Mouse (Mus musculus): ENCODE measurements around the gene Ttc16.

Gene Ttc16

DNA sequence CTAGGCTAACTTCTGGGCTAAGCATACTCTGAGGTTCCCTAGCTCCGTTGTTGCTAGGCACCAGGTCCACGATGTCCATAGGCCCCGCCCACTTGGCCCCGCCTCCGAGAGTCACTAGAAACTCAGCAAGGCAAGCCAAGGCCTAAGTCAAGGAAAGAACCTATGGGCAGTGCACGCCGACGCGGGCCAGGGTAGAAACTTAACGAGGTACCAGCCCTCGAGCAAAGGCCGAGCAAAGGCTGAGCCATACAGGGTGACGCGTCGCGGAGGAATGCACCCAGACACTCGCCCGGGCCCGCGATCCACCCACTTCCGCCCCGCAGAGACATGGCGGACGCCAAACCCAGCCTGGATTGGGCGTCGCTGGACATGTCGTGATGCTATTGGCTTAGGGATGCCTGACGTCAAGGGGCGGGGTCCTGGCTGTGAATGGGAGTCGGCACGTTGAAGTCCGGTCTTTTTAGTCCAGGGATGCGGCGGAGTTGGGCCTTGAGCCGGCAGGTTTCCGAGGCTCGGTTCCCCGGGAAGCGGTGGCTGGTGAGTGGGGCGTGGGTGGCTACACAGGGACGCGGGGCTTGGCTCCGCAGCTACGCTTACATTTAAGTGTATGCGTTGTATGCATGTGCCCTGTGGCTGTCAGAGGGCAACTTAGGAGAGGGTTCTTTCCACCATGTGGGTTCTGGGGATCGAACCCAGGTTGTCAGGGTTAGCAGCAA is at the start of gene Ttc16, which contains the start of gene Ptrh1:
Ttc16 (minus strand) TSS at position 275 of the 716 bp plus-strand sequence.
Ptrh1 (plus strand) TSS at position 428 of the 716 bp plus-strand sequence.
- in situ Hi-C loops (cut with MboI; ENCODE audit: low pct_unique_long_range_greater_than_20kb in 1 of 2, low sequenced_read_pairs in 2 of 2, unreplicated experiment in 1 of 2), result loop anchor here in 1 of 2 experiments (5.0 kb wide), 1 partner anchor 77 kb away; no protein-coding TSS in a partner anchor

- in situ Hi-C loops (cut with MboI; ENCODE audit: low pct_unique_long_range_greater_than_20kb in 1 of 2, low sequenced_read_pairs in 2 of 2, unreplicated experiment in 1 of 2), result no loop called here
Measured at GRCm38 (mm10) chr2:32824778-32825177, 49.3 kb upstream of the Ttc16 start.

DNA sequence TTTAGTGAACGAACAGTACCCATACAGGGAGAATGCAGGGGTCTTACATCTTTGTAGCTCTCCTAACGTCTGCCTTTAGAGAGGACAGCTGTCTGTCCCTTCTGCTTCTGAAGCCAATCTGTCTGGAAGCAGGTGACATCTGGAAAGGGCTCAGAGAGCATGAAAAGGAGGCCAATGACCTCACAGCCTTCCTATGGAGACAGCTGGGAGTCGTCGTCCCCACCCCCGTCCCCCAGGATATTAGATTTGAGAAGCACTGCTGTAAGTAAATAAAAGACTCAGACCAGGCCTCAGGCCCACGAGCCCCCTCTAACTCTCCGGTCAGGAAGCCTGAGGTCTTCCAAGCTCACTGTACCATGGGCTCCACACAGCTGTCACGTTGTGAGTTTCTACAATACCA is 48.7 kb upstream of the Ttc16 start:
- in situ Hi-C loops (cut with MboI; ENCODE audit: low pct_unique_long_range_greater_than_20kb in 1 of 2, low sequenced_read_pairs in 2 of 2, unreplicated experiment in 1 of 2), result no loop called here

DNA sequence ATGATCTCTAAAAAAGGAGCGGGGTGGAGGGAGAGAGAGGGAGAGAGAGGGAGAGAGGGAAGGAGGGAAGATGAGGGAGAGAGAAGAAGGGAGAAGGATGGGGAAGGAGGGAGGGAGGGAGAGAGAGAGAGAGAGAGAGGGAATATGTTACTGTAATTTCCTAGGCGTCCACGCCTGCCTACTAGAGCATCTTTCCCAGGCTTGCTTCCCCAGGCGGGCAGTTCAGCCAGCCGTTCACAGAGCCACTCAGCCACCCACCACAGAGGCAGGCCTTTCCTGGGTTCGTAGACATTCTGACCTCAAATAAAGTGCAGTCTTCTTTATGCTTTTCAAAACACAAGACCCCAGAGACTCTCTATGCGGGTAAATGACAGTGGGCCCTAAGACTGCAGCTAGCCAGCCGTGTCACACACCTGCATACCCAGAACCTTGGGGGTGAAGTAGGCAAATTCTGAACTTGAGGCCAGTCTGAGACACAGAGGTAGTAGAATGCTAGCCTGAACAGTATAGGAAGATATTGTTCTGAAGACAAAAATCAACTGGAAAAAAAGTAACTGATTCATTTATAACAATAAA is 48.2 kb upstream of the Ttc16 start:
- in situ Hi-C loops (cut with MboI; ENCODE audit: low pct_unique_long_range_greater_than_20kb in 1 of 2, low sequenced_read_pairs in 2 of 2, unreplicated experiment in 1 of 2), result no loop called here

DNA sequence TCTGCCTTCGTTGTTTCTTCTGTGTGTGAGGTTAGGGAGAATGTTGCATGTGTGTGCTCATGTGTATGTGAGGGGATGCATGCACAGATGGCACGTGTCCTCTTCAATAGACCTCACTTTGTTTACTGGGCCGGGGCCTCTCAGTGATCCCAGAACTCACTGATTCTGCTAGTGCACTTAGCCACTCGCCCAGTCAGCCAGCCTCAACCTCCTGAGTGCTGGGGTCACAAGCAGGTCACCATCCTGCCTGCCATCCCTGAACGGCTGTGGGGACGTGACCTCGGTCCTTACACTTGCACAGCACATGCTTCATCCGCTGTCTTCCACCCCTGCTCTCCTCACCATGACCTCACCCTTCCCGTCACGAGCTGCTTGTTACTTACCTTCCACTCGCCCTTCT is 47.7 kb upstream of the Ttc16 start:
- in situ Hi-C loops (cut with MboI; ENCODE audit: low pct_unique_long_range_greater_than_20kb in 1 of 2, low sequenced_read_pairs in 2 of 2, unreplicated experiment in 1 of 2), result no loop called here

DNA sequence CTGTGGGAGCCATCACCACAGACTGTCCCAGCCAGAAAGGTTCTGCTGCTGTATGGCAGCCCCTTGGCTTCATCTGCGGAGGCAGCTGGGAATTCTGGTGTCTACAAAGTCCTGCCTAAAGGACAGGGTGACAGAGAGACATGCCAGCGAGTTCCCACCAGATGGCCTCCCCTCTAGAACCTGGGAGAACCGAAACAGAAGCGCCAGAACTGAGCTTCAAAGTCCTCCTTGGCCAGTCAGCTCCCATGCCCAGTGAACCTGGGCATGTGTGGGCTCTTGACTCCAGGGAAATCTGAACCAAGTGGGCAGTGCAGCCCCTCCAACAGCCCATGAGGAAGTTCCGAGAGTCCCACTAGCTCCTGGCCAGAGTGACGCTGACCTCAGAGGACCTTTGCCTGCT is 47.2 kb upstream of the Ttc16 start:
- in situ Hi-C loops (cut with MboI; ENCODE audit: low pct_unique_long_range_greater_than_20kb in 1 of 2, low sequenced_read_pairs in 2 of 2, unreplicated experiment in 1 of 2), result no loop called here

- in situ Hi-C loops (cut with MboI; ENCODE audit: low pct_unique_long_range_greater_than_20kb in 1 of 2, low sequenced_read_pairs in 2 of 2, unreplicated experiment in 1 of 2), result no loop called here
Measured at GRCm38 (mm10) chr2:32821041-32821802, 45.8 kb upstream of the Ttc16 start.

GRCm38 (mm10) chr2:32818208-32818607 is 42.8 kb upstream of the Ttc16 start:
- in situ Hi-C loops (cut with MboI; ENCODE audit: low pct_unique_long_range_greater_than_20kb in 1 of 2, low sequenced_read_pairs in 2 of 2, unreplicated experiment in 1 of 2), result no loop called here

- in situ Hi-C loops (cut with MboI; ENCODE audit: low pct_unique_long_range_greater_than_20kb in 1 of 2, low sequenced_read_pairs in 2 of 2, unreplicated experiment in 1 of 2), result no loop called here
Measured at GRCm38 (mm10) chr2:32817589-32817988, 42.2 kb upstream of the Ttc16 start.

- in situ Hi-C loops (cut with MboI; ENCODE audit: low pct_unique_long_range_greater_than_20kb in 1 of 2, low sequenced_read_pairs in 2 of 2, unreplicated experiment in 1 of 2), result no loop called here
Measured at GRCm38 (mm10) chr2:32816946-32817581, 41.6 kb upstream of the Ttc16 start.

- in situ Hi-C loops (cut with MboI; ENCODE audit: low pct_unique_long_range_greater_than_20kb in 1 of 2, low sequenced_read_pairs in 2 of 2, unreplicated experiment in 1 of 2), result no loop called here
Measured at GRCm38 (mm10) chr2:32816497-32816896, 41.1 kb upstream of the Ttc16 start.

DNA sequence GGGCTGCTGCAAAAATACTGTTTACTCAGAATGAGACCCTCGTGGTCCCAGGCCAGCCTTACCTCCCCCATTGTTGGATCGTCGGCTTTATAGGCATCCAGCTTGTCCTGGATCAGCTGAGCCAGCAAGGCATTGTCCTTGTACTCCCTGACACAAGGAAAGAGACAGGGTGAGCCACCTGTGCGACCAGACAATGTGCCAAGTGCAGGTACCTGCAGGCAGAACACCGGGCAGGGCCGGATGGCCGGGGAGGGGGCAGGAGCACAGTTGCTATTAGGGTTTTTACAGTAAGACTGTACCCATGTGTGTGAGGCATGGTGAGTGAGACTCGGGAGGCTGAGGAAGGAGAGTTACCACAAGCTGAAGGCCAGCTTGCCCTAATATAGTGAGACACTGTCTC is 36.5 kb upstream of the Ttc16 start:
- in situ Hi-C loops (cut with MboI; ENCODE audit: low pct_unique_long_range_greater_than_20kb in 1 of 2, low sequenced_read_pairs in 2 of 2, unreplicated experiment in 1 of 2), result no loop called here

GRCm38 (mm10) chr2:32808816-32809566 is 33.6 kb upstream of the Ttc16 start:
- in situ Hi-C loops (cut with MboI; ENCODE audit: low pct_unique_long_range_greater_than_20kb in 1 of 2, low sequenced_read_pairs in 2 of 2, unreplicated experiment in 1 of 2), result no loop called here

DNA sequence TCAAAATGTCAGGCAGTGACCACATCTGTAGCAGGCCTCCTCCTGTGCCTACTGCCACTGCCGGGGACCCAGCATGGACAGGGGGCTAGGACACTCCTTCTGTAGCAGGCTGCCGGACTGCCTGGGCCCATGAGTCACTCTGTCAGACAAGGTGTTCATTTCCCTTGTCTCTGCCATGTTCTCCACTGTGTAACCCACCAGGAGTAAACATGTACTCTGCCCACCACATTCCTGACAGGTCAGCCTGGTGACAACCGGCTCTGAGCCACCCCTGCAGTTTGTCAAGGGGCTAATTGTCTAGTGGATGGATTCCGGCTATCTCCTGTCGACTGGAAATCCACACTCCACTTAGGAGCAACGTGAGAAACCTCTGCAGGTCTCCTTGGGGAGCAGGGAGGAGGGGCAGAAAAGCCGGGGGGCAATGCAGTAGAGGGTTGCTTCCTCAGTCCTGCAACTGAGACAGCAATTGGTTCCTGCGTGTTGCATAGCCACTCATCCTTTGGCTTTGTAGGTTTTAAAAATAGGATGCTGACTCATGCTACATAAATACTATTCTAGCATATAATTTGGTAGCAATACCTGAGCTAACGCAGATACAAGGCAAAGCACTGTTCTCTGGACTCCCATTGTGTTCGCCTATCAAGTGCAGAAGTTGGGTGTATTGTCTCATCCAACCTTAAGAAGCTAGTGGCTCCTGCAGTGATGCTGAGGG is 23.0 kb upstream of the Ttc16 start:
- in situ Hi-C loops (cut with MboI; ENCODE audit: low pct_unique_long_range_greater_than_20kb in 1 of 2, low sequenced_read_pairs in 2 of 2, unreplicated experiment in 1 of 2), result no loop called here

- in situ Hi-C loops (cut with MboI; ENCODE audit: low pct_unique_long_range_greater_than_20kb in 1 of 2, low sequenced_read_pairs in 2 of 2, unreplicated experiment in 1 of 2), result no loop called here
Measured at GRCm38 (mm10) chr2:32795748-32796418, 20.4 kb upstream of the Ttc16 start.

DNA sequence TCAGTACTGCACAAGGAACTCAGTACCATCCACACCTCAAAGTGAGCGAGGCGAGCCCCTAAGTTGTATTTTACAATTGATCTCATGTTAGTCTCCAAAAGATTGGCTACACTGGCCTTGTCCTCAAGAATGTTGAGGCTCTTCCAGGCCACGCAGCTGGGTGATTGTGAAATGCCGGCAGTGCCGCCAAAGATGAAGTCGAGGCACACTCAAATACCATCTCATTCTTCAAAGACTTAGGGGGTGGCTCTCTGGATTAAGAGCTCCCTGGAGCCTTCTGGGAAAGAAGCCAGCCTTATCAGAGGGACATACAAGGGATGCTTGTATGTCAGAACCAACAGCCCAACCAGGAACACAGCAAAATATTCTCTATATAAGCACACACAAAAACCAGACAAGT is 15.9 kb upstream of the Ttc16 start:
- in situ Hi-C loops (cut with MboI; ENCODE audit: low pct_unique_long_range_greater_than_20kb in 1 of 2, low sequenced_read_pairs in 2 of 2, unreplicated experiment in 1 of 2), result no loop called here

- in situ Hi-C loops (cut with MboI; ENCODE audit: low pct_unique_long_range_greater_than_20kb in 1 of 2, low sequenced_read_pairs in 2 of 2, unreplicated experiment in 1 of 2), result no loop called here
Measured at GRCm38 (mm10) chr2:32788581-32788980, 13.1 kb upstream of the Ttc16 start.
